Comparison of ENCODE assay signal across 24 mouse cellular contexts in the genomic region with DNA sequence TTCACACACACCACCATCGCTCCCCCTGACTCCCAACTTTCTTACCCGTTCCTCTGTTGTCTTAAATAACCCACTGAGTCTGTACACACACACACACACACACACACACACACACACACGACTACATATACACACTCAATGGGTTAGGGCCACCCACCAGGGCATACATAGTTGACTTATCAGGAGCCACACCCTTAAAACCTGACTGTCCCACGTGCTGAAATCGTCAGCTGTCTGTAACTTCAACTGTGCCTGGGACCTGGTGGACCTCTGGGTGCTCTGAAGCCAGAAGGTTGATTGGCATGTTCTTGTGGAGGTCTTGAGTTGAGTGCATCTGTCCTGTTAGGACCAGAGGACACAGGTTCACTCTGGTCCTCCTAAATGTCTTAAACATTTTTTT.
DNase-seq lines count a peak whose midpoint lies in the region; ATAC-seq and TF ChIP-seq lines count a peak whose summit lies in the region.
"Had no signal": no experiment of that assay in that cellular context is flagged by ENCODE, and none has a peak within 500 bp of the region (broad histone marks: within the 10 kb centered on the region; RNA-seq: fewer than 3 reads in every experiment).

No protein-coding gene starts in this region.

- no peak; a peak in 1 of 4 replicates for TF ChIP-seq EP300 in MEL (IDR thresholded peaks at IDR 0.05; ENCODE audit: low read depth in 1 of 2, low read length in 2 of 2)

- H3K4me3 ChIP-seq in heart, embryonic 11.5 days (ENCODE audit: low read depth, low read length) = no peak overlapping the region
- no peak overlapping the region for H3K4me3 ChIP-seq in MEL (ENCODE audit: control insufficient read depth in 1 of 2, insufficient read depth in 1 of 2, low read depth in 2 of 2, low read length in 2 of 2)
- H3K4me3 ChIP-seq in liver, embryonic 13.5 days (replicated peaks) = no peak overlapping the region
- H3K4me3 ChIP-seq: embryonic facial prominence, embryonic 12.5 days; hindbrain, embryonic 10.5 days; hindbrain, embryonic 15.5 days; megakaryocyte, embryonic 14.5 days; midbrain, embryonic 15.5 days; neural tube, embryonic 15.5 days had no signal

- no peaks in the 10 kb centered on the region for H3K36me3 ChIP-seq in heart, embryonic 11.5 days (ENCODE audit: control insufficient read depth, insufficient read depth, low read length)
- peaks cover 0 to 53% of the 10 kb centered on the region in 2 experiments; a peak in 2 of 4 replicates for H3K36me3 ChIP-seq in MEL (ENCODE audit: control insufficient read depth in 1 of 2, insufficient read depth in 2 of 2, low read length in 2 of 2)
- 0 out of 2 replicates have a peak, but pooled peaks cover 4% of the 10 kb centered on the region for H3K36me3 ChIP-seq in liver, embryonic 13.5 days
- H3K36me3 ChIP-seq: embryonic facial prominence, embryonic 12.5 days; hindbrain, embryonic 15.5 days; midbrain, embryonic 15.5 days had no signal

- TF ChIP-seq POLR2A in MEL (IDR thresholded peaks at IDR 0.05; ENCODE audit: control insufficient read depth in 1 of 2, insufficient read depth in 1 of 2, low read depth in 1 of 2, low read length in 2 of 2, poor library complexity in 1 of 2) = no peak

- no peak for TF ChIP-seq RAD21 in MEL (IDR thresholded peaks at IDR 0.05; ENCODE audit: low read depth, low read length)

- peak; percentile 53 for DNase-seq in heart, adult 11 months
- peak; percentile 45 for DNase-seq in MEL (ENCODE audit: low read depth, low spot score)
- DNase-seq in liver, embryonic 13.5 days = peak; percentile 43
- no peak for DNase-seq in embryo, embryonic 9.5 days (ENCODE audit: extremely low spot score)
- DNase-seq: adrenal gland, adult 2 months; cerebellum, adult 8-10 months; heart, postnatal 14 days; kidney, adult 2 months; lung, postnatal 36 days; right cerebral cortex, postnatal 25 days; thymus, adult 2 months; thymus, postnatal 4 days had no signal

- H3K79me2 ChIP-seq in MEL (ENCODE audit: control insufficient read depth, insufficient read depth, low read length, poor library complexity) = peaks cover 86% of the 10 kb centered on the region

- ATAC-seq in heart, embryonic 11.5 days (replicated peaks; ENCODE audit: insufficient number of reproducible peaks, low FRiP score, low TSS enrichment) = no peak
- ATAC-seq in liver, embryonic 13.5 days (ENCODE audit: low read depth) = peak; percentile 76
- ATAC-seq in megakaryocyte progenitor cell, adult 5-6 weeks (replicated peaks; ENCODE audit: poor library complexity) = peak; percentile 70
- no peak for ATAC-seq in CD4-positive, CD25-positive, alpha-beta regulatory T cell, adult 4 months
- ATAC-seq: forebrain, embryonic 16.5 days; inflammation-experienced regulatory T-cells, adult 6 months; midbrain, embryonic 15.5 days had no signal

- H3K4me2 ChIP-seq in heart, embryonic 11.5 days = no peak overlapping the region
- H3K4me2 ChIP-seq in liver, embryonic 13.5 days = no peak overlapping the region
- H3K4me2 ChIP-seq: embryonic facial prominence, embryonic 12.5 days; hindbrain, embryonic 15.5 days; midbrain, embryonic 15.5 days; neural tube, embryonic 15.5 days had no signal

- H3K9ac ChIP-seq in heart, embryonic 11.5 days (ENCODE audit: low read depth, low read length) = no peak overlapping the region
- H3K9ac ChIP-seq in MEL (ENCODE audit: control insufficient read depth, low read depth, low read length, poor library complexity, severe bottlenecking) = no peak overlapping the region
- H3K9ac ChIP-seq in liver, embryonic 13.5 days = no peak overlapping the region
- H3K9ac ChIP-seq: embryonic facial prominence, embryonic 12.5 days; hindbrain, embryonic 15.5 days; midbrain, embryonic 15.5 days; neural tube, embryonic 15.5 days had no signal

- no peak overlapping the region for H3K27ac ChIP-seq in heart, embryonic 11.5 days (ENCODE audit: low read depth, low read length)
- H3K27ac ChIP-seq in MEL (ENCODE audit: control insufficient read depth, low read depth, low read length) = peak overlapping the region; percentile 52
- no peak overlapping the region for H3K27ac ChIP-seq in liver, embryonic 13.5 days
- H3K27ac ChIP-seq: embryonic facial prominence, embryonic 12.5 days; hindbrain, embryonic 10.5 days; hindbrain, embryonic 15.5 days; kidney, postnatal 0 days; midbrain, embryonic 15.5 days; neural tube, embryonic 15.5 days had no signal

- TF ChIP-seq CTCF in MEL (IDR thresholded peaks at IDR 0.05 in 2 of 3, conservative IDR thresholded peaks at IDR 0.05 in 1 of 3; ENCODE audit: control insufficient read depth in 1 of 3, insufficient read depth in 1 of 3, low read depth in 2 of 3, low read length in 3 of 3, poor library complexity in 1 of 3, severe bottlenecking in 1 of 3) = no peak

- 77% methylated on average over 5 of the region's 5 CpGs for WGBS in heart, embryonic 11.5 days (ENCODE audit: insufficient replicate concordance)
- 42% methylated on average over 5 of the region's 5 CpGs for WGBS in liver, embryonic 13.5 days (ENCODE audit: insufficient replicate concordance)

- peaks cover 11% of the 10 kb centered on the region for H3K4me1 ChIP-seq in heart, embryonic 11.5 days (ENCODE audit: control insufficient read depth, insufficient read depth, low read length)
- peaks cover 24 to 42% of the 10 kb centered on the region in 2 experiments for H3K4me1 ChIP-seq in MEL (ENCODE audit: control insufficient read depth in 1 of 2, insufficient read depth in 2 of 2, low read length in 2 of 2)
- peaks cover 81% of the 10 kb centered on the region for H3K4me1 ChIP-seq in liver, embryonic 13.5 days (replicated peaks)
- H3K4me1 ChIP-seq: embryonic facial prominence, embryonic 12.5 days; hindbrain, embryonic 15.5 days; midbrain, embryonic 15.5 days; neural tube, embryonic 15.5 days had no signal

- H3K27me3 ChIP-seq in heart, embryonic 11.5 days (ENCODE audit: control insufficient read depth, insufficient read depth, low read length) = no peaks in the 10 kb centered on the region
- H3K27me3 ChIP-seq in MEL (ENCODE audit: control insufficient read depth in 1 of 2, insufficient read depth in 2 of 2, low read length in 2 of 2) = no peaks in the 10 kb centered on the region
- no peaks in the 10 kb centered on the region for H3K27me3 ChIP-seq in liver, embryonic 13.5 days
- H3K27me3 ChIP-seq: embryonic facial prominence, embryonic 12.5 days; hindbrain, embryonic 15.5 days; megakaryocyte, embryonic 14.5 days; midbrain, embryonic 15.5 days; neural tube, embryonic 15.5 days had no signal

- peaks cover 4% of the 10 kb centered on the region; the same call in 1 of the 2 replicates for H3K9me3 ChIP-seq in heart, embryonic 11.5 days (replicated peaks; ENCODE audit: control insufficient read depth, low read length)
- no peaks in the 10 kb centered on the region; the same call in 1 of the 2 replicates for H3K9me3 ChIP-seq in MEL (replicated peaks; ENCODE audit: insufficient read depth, low read length)
- H3K9me3 ChIP-seq in liver, embryonic 13.5 days (replicated peaks) = no peaks in the 10 kb centered on the region

TF ChIP-seq in MEL, 35 proteins besides CTCF, POLR2A, EP300 and RAD21:
- TF ChIP-seq TAL1 (IDR thresholded peaks at IDR 0.05; ENCODE audit: low read length) (no peak), BHLHE40 (IDR thresholded peaks at IDR 0.05; ENCODE audit: borderline replicate concordance, low read depth, low read length) (peak; percentile 73; the same call in 1 of the 2 replicates), USF2 (IDR thresholded peaks at IDR 0.05; ENCODE audit: borderline replicate concordance in 1 of 2, insufficient read depth in 1 of 2, low read depth in 1 of 2, low read length in 2 of 2) (0 out of 4 replicates have a peak, but pooled peaks of 1 of the 2 experiments have one; percentile 4), ZNF384 (IDR thresholded peaks at IDR 0.05; ENCODE audit: low read depth, low read length) (no peak), ETS1 (IDR thresholded peaks at IDR 0.05; ENCODE audit: low read depth, low read length) (peak; percentile 43; the same call in 1 of the 2 replicates), POLR2AphosphoS2 (IDR thresholded peaks at IDR 0.05; ENCODE audit: low read length) (no peak), MXI1 (IDR thresholded peaks at IDR 0.05; ENCODE audit: low read depth, low read length) (peak; percentile 73), GABPA (IDR thresholded peaks at IDR 0.05; ENCODE audit: low read depth, low read length) (no peak), TBP (IDR thresholded peaks at IDR 0.05; ENCODE audit: low read depth, low read length) (no peak), MAX (IDR thresholded peaks at IDR 0.05; ENCODE audit: low read length) (peak; percentile 51), HCFC1 (IDR thresholded peaks at IDR 0.05; ENCODE audit: low read depth, low read length) (0 out of 2 replicates have a peak, but pooled peaks have one; percentile 4), GATA1 (IDR thresholded peaks at IDR 0.05; ENCODE audit: low read depth, low read length) (no peak), USF1 (IDR thresholded peaks at IDR 0.05; ENCODE audit: low read depth, low read length) (peak; percentile 55), SIN3A (IDR thresholded peaks at IDR 0.05; ENCODE audit: low read length) (peak; percentile 19; the same call in 1 of the 2 replicates)

Comparison
In these comparisons a context has a peak if more than half of its experiments do, and no peak if none do; other contexts are left out.
1. ATAC-seq: peak in liver, embryonic 13.5 days (single experiment) and megakaryocyte progenitor cell, adult 5-6 weeks (single experiment); none in heart, embryonic 11.5 days (single experiment) and CD4-positive, CD25-positive, alpha-beta regulatory T cell, adult 4 months (single experiment).